Mouse (Mus musculus) erythroblast, adult 5-6 weeks (primary cell): Measurements from ENCODE around the gene Adgrg3. TPM values are rescaled to one million over a fixed set of nuclear protein-coding genes. Genes with fewer than 3 reads are reported as not detected.

Experiments
- ATAC-seq: replicated peaks from 2 replicates; pipeline ENCODE4 v1.8.0; 2016; ENCODE audit warnings: moderate number of reproducible peaks, mild to moderate bottlenecking, moderate TSS enrichment, inconsistent platforms; ENCODE audit not compliant: poor library complexity, low FRiP score, severe bottlenecking
- total RNA-seq, 2 experiments: library from RNA; stranded (forward) in 1 of 2; stranded (reverse) in 1 of 2; fragments of 150-400 nt in 1 of 2; fragments of 200-764, 138-1000 nt in 1 of 2; gene quantifications; 2 replicates each; pipeline versions ENCODE4 v1.2.3 to v1.2.4; 2015 to 2017; ENCODE audit warnings: low replicate concordance in 2 of 2

Gene Adgrg3
- total RNA-seq, 2 experiments from 2014 or later = 30.9 to 34.9 TPM

- ATAC-seq = no peak
Observed at GRCm38 (mm10) chr8:94992010-94992409, 25.5 kb upstream of the Adgrg3 start.

GRCm38 (mm10) chr8:94992534-94992933 lies 25.0 kb upstream of the Adgrg3 start:
- no peak for ATAC-seq

- ATAC-seq = no peak
Observed at GRCm38 (mm10) chr8:94992996-94993724, 24.3 kb upstream of the Adgrg3 start.

GRCm38 (mm10) chr8:94994006-94994405 lies 23.5 kb upstream of the Adgrg3 start:
- ATAC-seq = no peak

- no peak for ATAC-seq
Observed at GRCm38 (mm10) chr8:94994510-94994909, 23.0 kb upstream of the Adgrg3 start.

- ATAC-seq = no peak
Observed at GRCm38 (mm10) chr8:94995336-94995893, 22.1 kb upstream of the Adgrg3 start.

GRCm38 (mm10) chr8:94996037-94996436 lies 21.5 kb upstream of the Adgrg3 start:
- no peak for ATAC-seq

GRCm38 (mm10) chr8:94996899-94997856 lies 20.3 kb upstream of the Adgrg3 start:
- no peak for ATAC-seq

GRCm38 (mm10) chr8:94997857-94998243 lies 19.6 kb upstream of the Adgrg3 start:
- no peak for ATAC-seq

GRCm38 (mm10) chr8:94998431-94998830 lies 19.1 kb upstream of the Adgrg3 start:
- no peak for ATAC-seq

GRCm38 (mm10) chr8:94999004-94999403 lies 18.5 kb upstream of the Adgrg3 start:
- ATAC-seq = no peak

- ATAC-seq = no peak
Observed at GRCm38 (mm10) chr8:94999956-95000355, 17.5 kb upstream of the Adgrg3 start.

- no peak for ATAC-seq
Observed at GRCm38 (mm10) chr8:95000684-95001083, 16.8 kb upstream of the Adgrg3 start.

- ATAC-seq = peak; percentile 10; the same call in 1 of the 2 replicates
Observed at GRCm38 (mm10) chr8:95001165-95001564, 16.3 kb upstream of the Adgrg3 start.

GRCm38 (mm10) chr8:95001655-95002054 lies 15.8 kb upstream of the Adgrg3 start:
- ATAC-seq = peak; percentile 86

- ATAC-seq = no peak
Observed at GRCm38 (mm10) chr8:95002089-95002655, 15.3 kb upstream of the Adgrg3 start.

GRCm38 (mm10) chr8:95012442-95012919 lies 5.0 kb upstream of the Adgrg3 start:
- ATAC-seq = no peak

GRCm38 (mm10) chr8:95015866-95016265 lies 1.6 kb upstream of the Adgrg3 start:
- ATAC-seq = no peak

GRCm38 (mm10) chr8:95016684-95017083 lies 808 bp upstream of the Adgrg3 start:
- ATAC-seq = no peak
